Mouse (Mus musculus) lung, postnatal 0 days (tissue): ENCODE data around the gene Fmo3.

Experiments
- CTCF ChIP-seq: IDR thresholded peaks from 2 replicates; pipeline ENCODE4 v1.5.1; 2016; ENCODE audit warnings: antibody characterized with exemption, mild to moderate bottlenecking
- EP300 ChIP-seq: IDR thresholded peaks from 2 replicates; pipeline ENCODE4 v1.6.1; 2016; ENCODE audit warnings: antibody characterized with exemption, mild to moderate bottlenecking, control low read depth

DNA sequence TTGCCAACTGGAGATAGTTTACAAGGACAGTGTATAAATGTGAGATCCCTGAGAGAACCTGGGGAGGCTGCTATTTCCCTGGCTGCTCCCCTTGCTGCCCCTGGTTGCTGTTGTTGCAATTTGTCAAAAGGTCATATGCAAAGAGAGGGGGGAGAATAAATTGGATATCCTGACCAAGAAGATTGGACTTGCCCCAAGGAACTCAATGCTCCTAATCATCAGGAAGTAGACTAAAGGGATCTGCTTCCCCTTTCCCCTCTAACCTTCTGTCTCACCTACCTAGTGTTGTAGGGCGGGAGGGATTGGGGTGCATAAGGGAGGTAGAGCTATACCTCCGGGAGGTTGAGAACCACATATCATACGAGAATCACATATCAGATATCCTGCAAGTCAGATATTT is 55.2 kb downstream of the Fmo3 start:
- TF ChIP-seq CTCF (no peak), EP300 (no peak)
